In genomic region chr8:114657789-114658188, GRCm38 (mm10) we compare ENCODE assay signal across 13 mouse cellular contexts.
A peak's percentile ranks its signal among the peaks of the same experiment; 100 is the strongest.
DNase-seq lines count a peak whose midpoint lies in the region; ATAC-seq and TF ChIP-seq lines count a peak whose summit lies in the region.
"Had no signal": no experiment of that assay in that cellular context is flagged by ENCODE, and none has a peak within 500 bp of the region (broad histone marks: within the 10 kb centered on the region; RNA-seq: fewer than 3 reads in every experiment).

No protein-coding gene starts in this region.

- H3K9ac ChIP-seq in midbrain, postnatal 0 days (replicated peaks; ENCODE audit: low read length, poor library complexity, severe bottlenecking) = no peak overlapping the region
- H3K9ac ChIP-seq in midbrain, embryonic 13.5 days (replicated peaks) = no peak overlapping the region
- no peak overlapping the region for H3K9ac ChIP-seq in intestine, postnatal 0 days (ENCODE audit: low read depth, low read length)
- H3K9ac ChIP-seq in liver, embryonic 12.5 days = no peak overlapping the region

- no peak overlapping the region for H3K4me3 ChIP-seq in midbrain, postnatal 0 days (ENCODE audit: low read depth, low read length)
- H3K4me3 ChIP-seq in midbrain, embryonic 13.5 days (replicated peaks) = no peak overlapping the region
- H3K4me3 ChIP-seq in intestine, postnatal 0 days (ENCODE audit: low read depth, low read length) = no peak overlapping the region
- H3K4me3 ChIP-seq in liver, embryonic 12.5 days = no peak overlapping the region
- no peak overlapping the region for H3K4me3 ChIP-seq in gastrocnemius, adult 2 months
- H3K4me3 ChIP-seq: erythroblast, embryonic 14.5 days had no signal

- H3K36me3 ChIP-seq in midbrain, postnatal 0 days (ENCODE audit: insufficient read depth, low read length) = no peaks in the 10 kb centered on the region
- H3K36me3 ChIP-seq in midbrain, embryonic 13.5 days = no peaks in the 10 kb centered on the region
- no peaks in the 10 kb centered on the region for H3K36me3 ChIP-seq in intestine, postnatal 0 days (ENCODE audit: control insufficient read depth, insufficient read depth)
- no peaks in the 10 kb centered on the region for H3K36me3 ChIP-seq in liver, embryonic 12.5 days
- H3K36me3 ChIP-seq: G1E had no signal

- no peak overlapping the region for H3K4me2 ChIP-seq in midbrain, postnatal 0 days (ENCODE audit: low read depth, low read length, poor library complexity, severe bottlenecking)
- no peak overlapping the region for H3K4me2 ChIP-seq in midbrain, embryonic 13.5 days (replicated peaks)
- H3K4me2 ChIP-seq in intestine, postnatal 0 days (replicated peaks; ENCODE audit: low read depth) = no peak overlapping the region
- H3K4me2 ChIP-seq in liver, embryonic 12.5 days = no peak overlapping the region
- H3K4me2 ChIP-seq: midbrain, embryonic 11.5 days had no signal

- no peak for DNase-seq in midbrain, postnatal 0 days (ENCODE audit: low spot score)
- DNase-seq in brain, adult 2 months (ENCODE audit: low read depth, low spot score) = peak; percentile 83
- DNase-seq in testis, postnatal 10 days (ENCODE audit: low spot score) = peak; percentile 71
- no peak for DNase-seq in gastrocnemius, adult 2 months
- DNase-seq in gastrocnemius, postnatal 25 days = no peak
- DNase-seq: gastrocnemius, postnatal 14 days; heart, postnatal 14 days had no signal

- H3K4me1 ChIP-seq in midbrain, postnatal 0 days (ENCODE audit: insufficient read depth, low read length) = no peaks in the 10 kb centered on the region
- peaks cover 3% of the 10 kb centered on the region; the same call in 1 of the 2 replicates for H3K4me1 ChIP-seq in midbrain, embryonic 13.5 days (replicated peaks)
- H3K4me1 ChIP-seq in intestine, postnatal 0 days (replicated peaks; ENCODE audit: control insufficient read depth, insufficient read depth, low read length) = no peaks in the 10 kb centered on the region
- no peaks in the 10 kb centered on the region for H3K4me1 ChIP-seq in liver, embryonic 12.5 days

- H3K27ac ChIP-seq in midbrain, postnatal 0 days (ENCODE audit: low read depth, low read length) = no peak overlapping the region
- no peak overlapping the region for H3K27ac ChIP-seq in midbrain, embryonic 13.5 days
- H3K27ac ChIP-seq in intestine, postnatal 0 days (ENCODE audit: low read depth, low read length) = no peak overlapping the region
- H3K27ac ChIP-seq in liver, embryonic 12.5 days = no peak overlapping the region
- no peak overlapping the region for H3K27ac ChIP-seq in gastrocnemius, adult 2 months

- intact Hi-C loops in gastrocnemius, adult 2 months (cut with DNase I) = no loop called here

- ATAC-seq in midbrain, postnatal 0 days (ENCODE audit: low FRiP score) = no peak
- ATAC-seq in midbrain, embryonic 13.5 days = no peak
- no peak for ATAC-seq in intestine, postnatal 0 days
- ATAC-seq in liver, embryonic 12.5 days = no peak

- 0 out of 2 replicates have a peak, but pooled peaks have one; percentile 19 for TF ChIP-seq CTCF in midbrain, postnatal 0 days (IDR thresholded peaks at IDR 0.05)
- TF ChIP-seq CTCF in intestine, postnatal 0 days (IDR thresholded peaks at IDR 0.05; ENCODE audit: low read depth) = peak; percentile 55
- TF ChIP-seq CTCF in gastrocnemius, adult 2 months (IDR thresholded peaks at IDR 0.05) = no peak

- 58% methylated on average over 4 of the region's 4 CpGs for WGBS in midbrain, postnatal 0 days
- 73% methylated on average over 4 of the region's 4 CpGs for WGBS in midbrain, embryonic 13.5 days
- WGBS in intestine, postnatal 0 days = 24% methylated on average over 4 of the region's 4 CpGs
- 56% methylated on average over 4 of the region's 4 CpGs for WGBS in liver, embryonic 12.5 days (ENCODE audit: insufficient replicate concordance)

- H3K9me3 ChIP-seq in midbrain, postnatal 0 days (ENCODE audit: low read length) = no peaks in the 10 kb centered on the region
- H3K9me3 ChIP-seq in midbrain, embryonic 13.5 days = no peaks in the 10 kb centered on the region
- no peaks in the 10 kb centered on the region for H3K9me3 ChIP-seq in intestine, postnatal 0 days (ENCODE audit: control insufficient read depth)
- no peaks in the 10 kb centered on the region for H3K9me3 ChIP-seq in liver, embryonic 12.5 days (replicated peaks)

- no peaks in the 10 kb centered on the region for H3K27me3 ChIP-seq in midbrain, postnatal 0 days (ENCODE audit: insufficient read depth, low read length)
- H3K27me3 ChIP-seq in midbrain, embryonic 13.5 days = no peaks in the 10 kb centered on the region
- no peaks in the 10 kb centered on the region for H3K27me3 ChIP-seq in intestine, postnatal 0 days (replicated peaks; ENCODE audit: control insufficient read depth, insufficient read depth, low read length)
- no peaks in the 10 kb centered on the region for H3K27me3 ChIP-seq in liver, embryonic 12.5 days (replicated peaks)

Comparison
In these comparisons a context has a peak if more than half of its experiments do, and no peak if none do; other contexts are left out.
1. DNase-seq: peak in brain, adult 2 months (single experiment) and testis, postnatal 10 days (single experiment); none in midbrain, postnatal 0 days (single experiment), gastrocnemius, adult 2 months (single experiment) and gastrocnemius, postnatal 25 days (single experiment).